Mouse (Mus musculus) heart, embryonic 14.5 days (tissue): ENCODE results near the gene Gm28363. TPM values are rescaled to one million over a fixed set of nuclear protein-coding genes. Genes with fewer than 3 reads are reported as not detected.
"Not testable (repeated sequence)": the region's sequence is repeated elsewhere in the genome, so short reads cannot be mapped to it uniquely, and the experiment has no call there.

Source experiments
- ATAC-seq: fragments of 200-750 bp; cut with Nextera tagmentation; 2 replicates; pipeline ENCODE4 v1.8.0; 2017; ENCODE audit warnings: low read depth, moderate TSS enrichment; ENCODE audit not compliant: insufficient number of reproducible peaks, insufficient read depth, low FRiP score
- H3K27ac ChIP-seq, 2 experiments: fragments of 200-500 bp in 1 of 2; fragments of 300-500 bp in 1 of 2; sonication (generic) in 1 of 2; replicated peaks in 1 of 2; 2 replicates each; pipeline ENCODE4 v1.5.1; 2012 to 2014; ENCODE audit warnings: low read depth in 2 of 2, low read length in 2 of 2, control low read depth in 1 of 2, mild to moderate bottlenecking in 1 of 2, mixed read lengths in 1 of 2; ENCODE audit not compliant: control insufficient read depth in 1 of 2, insufficient read depth in 1 of 2
- H3K27me3 ChIP-seq: fragments of 300-500 bp; sonication (generic); 2 replicates; pipeline ENCODE4 v1.6.1; 2014; ENCODE audit warnings: mild to moderate bottlenecking, low read length, control low read depth; ENCODE audit not compliant: control insufficient read depth, insufficient read depth
- H3K36me3 ChIP-seq: fragments of 300-500 bp; sonication (generic); 2 replicates; pipeline ENCODE4 v1.6.1; 2014; ENCODE audit warnings: mild to moderate bottlenecking, control low read depth, low read length, mixed read lengths; ENCODE audit not compliant: control insufficient read depth, insufficient read depth
- H3K4me1 ChIP-seq, 2 experiments: fragments of 200-500 bp in 1 of 2; fragments of 300-500 bp in 1 of 2; sonication (generic) in 1 of 2; 2 replicates each; pipeline ENCODE4 v1.6.1; 2012 to 2014; ENCODE audit warnings: low read length in 2 of 2, control low read depth in 1 of 2, mixed read lengths in 1 of 2; ENCODE audit not compliant: control insufficient read depth in 2 of 2, insufficient read depth in 2 of 2
- H3K4me2 ChIP-seq: fragments of 300-500 bp; sonication (generic); 2 replicates; pipeline ENCODE4 v1.6.1; 2014; ENCODE audit warnings: mild to moderate bottlenecking, low read length
- H3K4me3 ChIP-seq, 2 experiments: fragments of 200-500 bp in 1 of 2; fragments of 300-500 bp in 1 of 2; sonication (generic) in 1 of 2; 2 replicates each; pipeline ENCODE4 v1.5.1; 2012 to 2014; ENCODE audit warnings: low read length in 2 of 2, mild to moderate bottlenecking in 2 of 2, control low read depth in 1 of 2, low read depth in 1 of 2, moderate library complexity in 1 of 2; ENCODE audit not compliant: control insufficient read depth in 1 of 2, insufficient read depth in 1 of 2
- H3K9ac ChIP-seq: fragments of 300-500 bp; sonication (generic); 2 replicates; pipeline ENCODE4 v1.6.1; 2014; ENCODE audit warnings: mild to moderate bottlenecking, low read length
- H3K9me3 ChIP-seq: fragments of 300-500 bp; sonication (generic); 2 replicates; pipeline ENCODE4 v1.6.1; 2016; ENCODE audit warnings: low read length, control low read depth; ENCODE audit not compliant: control insufficient read depth
- WGBS: fragments of 180-500 bp; shearing (Covaris S2); extraction: QIAGEN DNeasy Blood & Tissue Kit; methylation state at CpG from one replicate; pipeline ENCODE4 v1.1.7; 2014; 5-methylcytosine and 5-hydroxymethylcytosine counted together
- polyA plus RNA-seq: library from polyadenylated mRNA; unstranded; fragments of >200 nt; fragmentation: Nextera tagmentation; extraction: Ambion mirVana; gene quantifications from 2 replicates; pipeline ENCODE4 v1.2.1, GENCODE M21; 2014

The Gm28363 gene
- not detected in 2 replicates for polyA plus RNA-seq

DNA sequence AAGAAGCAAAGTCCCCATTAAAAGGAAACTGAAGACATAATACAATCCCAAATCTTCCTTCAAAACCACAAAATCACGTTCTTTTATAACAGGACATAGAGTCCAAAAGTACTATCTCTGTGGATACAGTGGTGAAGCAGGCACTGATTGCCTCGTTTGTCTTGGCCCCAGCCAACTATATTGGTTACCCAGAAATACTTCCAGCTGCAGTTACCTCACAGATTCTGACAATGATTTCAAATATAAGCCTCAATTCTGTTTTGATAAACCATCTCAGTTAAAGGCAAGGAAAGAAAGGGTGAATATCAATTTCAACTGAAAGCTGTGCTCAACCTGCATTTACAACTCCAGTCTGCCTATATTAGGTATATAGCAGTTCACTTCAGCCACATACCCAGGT lies at the start of gene Gm28363:
Gene Gm28363, plus strand, starts transcription at position 301 of the 400 bp plus-strand sequence.
- H3K9ac ChIP-seq, H3K27ac ChIP-seq, H3K36me3 ChIP-seq, H3K4me2 ChIP-seq, H3K4me3 ChIP-seq, H3K27me3 ChIP-seq, H3K4me1 ChIP-seq, ATAC-seq, H3K9me3 ChIP-seq: not testable (repeated sequence)
- 50% methylated on average over 2 of the region's 2 CpGs for WGBS

DNA sequence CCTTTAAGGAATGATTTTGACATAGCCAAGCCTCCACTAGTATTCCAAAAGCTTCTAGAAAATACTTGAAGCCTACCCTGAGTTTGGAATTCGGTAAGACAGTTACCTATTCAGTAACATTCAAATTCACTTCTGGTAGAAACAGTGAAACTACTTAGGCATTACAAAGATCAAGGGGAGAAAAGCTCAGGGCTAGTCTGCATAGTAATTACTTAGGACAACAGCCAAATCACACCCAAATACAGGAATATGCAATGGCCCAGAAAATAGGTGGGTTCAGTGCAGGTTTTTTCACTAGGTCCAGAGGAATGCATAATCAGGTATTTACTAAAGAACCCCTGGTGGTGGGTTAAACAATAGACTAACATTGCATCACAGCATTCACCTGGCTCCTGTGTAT lies 46.7 kb upstream of the Gm28363 start:
- not testable (repeated sequence) for H3K36me3 ChIP-seq, H3K4me1 ChIP-seq, H3K27me3 ChIP-seq, H3K4me2 ChIP-seq, H3K4me3 ChIP-seq, ATAC-seq, H3K9me3 ChIP-seq, H3K27ac ChIP-seq, H3K9ac ChIP-seq
- WGBS, result 57% methylated on average over 1 of the region's 1 CpGs

Other genes with a start within 250 kb of the Gm28363 start
- gene B020011L13Rik, start 84.0 kb downstream of the Gm28363 start, polyA plus RNA-seq, result not detected in 2 replicates
- not detected in 2 replicates for gene Gm28360, start 132.9 kb downstream of the Gm28363 start, polyA plus RNA-seq
- not detected in 2 replicates for gene Gm28168, start 230.9 kb downstream of the Gm28363 start, polyA plus RNA-seq